Mouse (Mus musculus): Measurements from ENCODE around the gene Rbmxl1.

The Rbmxl1 gene

DNA sequence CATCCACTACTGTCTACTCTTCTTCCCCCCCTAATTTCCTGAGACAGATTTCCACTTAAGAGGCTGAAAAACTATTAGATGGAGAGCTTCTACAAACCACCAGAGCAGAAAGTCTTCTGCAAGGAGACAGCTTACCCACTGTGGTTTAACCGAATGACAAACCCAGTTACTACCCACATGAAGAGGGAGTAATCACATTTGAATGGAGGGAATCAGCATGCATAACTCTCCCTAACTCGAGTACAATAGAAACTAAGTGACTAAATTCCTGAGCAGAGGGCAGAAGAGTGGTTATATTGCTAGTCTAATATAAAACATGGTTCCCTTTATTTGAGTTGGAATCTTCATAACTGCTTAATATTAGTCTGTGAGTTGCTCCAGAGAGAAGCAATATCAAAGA is 15.7 kb downstream of the Rbmxl1 start:
- no peak for DNase-seq (ENCODE audit: low spot score in 2 of 2)

- no peak for DNase-seq (ENCODE audit: low spot score in 2 of 2)
Observed at GRCm38 (mm10) chr8:78489733-78490132, 19.0 kb downstream of the Rbmxl1 start.

DNA sequence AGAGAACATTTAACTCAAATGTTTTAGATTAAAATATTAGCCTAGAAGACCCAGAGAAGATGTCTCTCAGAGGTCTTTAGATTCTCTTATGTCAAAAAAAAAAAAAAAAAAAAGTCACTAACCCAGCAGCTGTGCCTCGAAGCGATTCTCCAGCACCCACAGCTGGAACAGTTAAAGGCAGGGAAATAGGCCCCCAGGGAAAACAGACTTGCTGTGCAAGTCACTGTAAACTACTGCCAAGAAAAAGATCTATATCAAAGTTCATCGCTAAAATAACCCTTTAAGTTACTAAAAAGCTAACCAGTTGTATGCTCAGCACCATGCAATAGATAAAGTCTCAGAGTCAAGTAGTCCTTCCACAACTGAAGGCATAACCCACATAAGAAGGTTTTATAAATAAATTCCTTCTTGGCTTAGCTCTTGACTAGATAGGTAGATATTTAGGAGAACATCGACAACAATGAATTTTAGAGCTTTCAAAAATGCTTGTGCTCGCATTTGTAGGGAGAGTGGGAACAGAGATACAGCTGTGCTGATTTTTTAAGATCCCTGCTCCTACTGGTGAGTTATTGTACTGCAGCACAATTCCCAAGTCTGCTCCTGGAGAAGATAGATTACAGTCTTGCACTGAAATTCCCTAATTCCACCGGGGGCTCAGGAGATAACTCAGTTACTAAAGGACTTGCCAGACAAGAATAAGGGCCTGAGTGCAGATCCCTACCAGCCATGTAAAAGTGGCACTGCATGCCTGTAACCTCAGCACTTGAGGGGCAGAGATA is 31.5 kb downstream of the Rbmxl1 start:
- no peak for DNase-seq (ENCODE audit: low spot score in 2 of 2)

GRCm38 (mm10) chr8:78467889-78468288 is 40.8 kb downstream of the Rbmxl1 start:
- DNase-seq (ENCODE audit: low spot score in 2 of 2), result no peak

DNA sequence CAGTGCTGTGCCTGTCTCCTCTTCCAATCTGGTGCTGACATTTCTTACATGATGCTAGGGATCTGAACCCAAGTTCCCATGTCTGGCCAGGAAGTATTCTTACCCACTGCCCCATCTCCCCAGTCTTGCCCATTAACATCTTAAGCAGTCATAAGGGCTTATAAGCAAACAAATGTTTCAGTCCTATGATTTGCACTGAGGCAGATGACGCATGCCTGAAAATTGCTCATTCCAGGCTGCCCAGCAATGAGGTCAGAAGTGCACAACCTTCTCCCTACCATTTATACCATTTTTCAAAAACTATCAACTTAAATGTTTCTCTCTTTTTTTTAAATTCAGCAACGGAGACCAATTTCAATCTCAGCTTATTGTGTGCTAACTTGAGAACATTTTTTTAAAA is 44.8 kb downstream of the Rbmxl1 start:
- no peak for DNase-seq (ENCODE audit: low spot score in 2 of 2)

GRCm38 (mm10) chr8:78456441-78456840 is 52.3 kb downstream of the Rbmxl1 start:
- DNase-seq (ENCODE audit: low spot score in 2 of 2), result no peak

All from left cerebral cortex, adult 9 months (tissue).